Mouse (Mus musculus): ENCODE data around the gene Galnt2.

Galnt2 gene

GRCm38 (mm10) chr8:124235536-124235935 lies 4.3 kb downstream of the Galnt2 start:
- no peak for DNase-seq (ENCODE audit: low spot score in 2 of 2)

- no peak for DNase-seq (ENCODE audit: low spot score in 2 of 2)
Observed at GRCm38 (mm10) chr8:124239350-124239749, 8.2 kb downstream of the Galnt2 start.

GRCm38 (mm10) chr8:124240932-124241331 lies 9.7 kb downstream of the Galnt2 start:
- no peak for DNase-seq (ENCODE audit: low spot score in 2 of 2)

- no peak for DNase-seq (ENCODE audit: low spot score in 2 of 2)
Observed at GRCm38 (mm10) chr8:124242208-124242607, 11.0 kb downstream of the Galnt2 start.

GRCm38 (mm10) chr8:124242913-124243312 lies 11.7 kb downstream of the Galnt2 start:
- no peak for DNase-seq (ENCODE audit: low spot score in 2 of 2)

GRCm38 (mm10) chr8:124247581-124247980 lies 16.4 kb downstream of the Galnt2 start:
- no peak for DNase-seq (ENCODE audit: low spot score in 2 of 2)

- DNase-seq (ENCODE audit: low spot score in 2 of 2): no peak
Observed at GRCm38 (mm10) chr8:124248688-124249087, 17.5 kb downstream of the Galnt2 start.

- no peak for DNase-seq (ENCODE audit: low spot score in 2 of 2)
Observed at GRCm38 (mm10) chr8:124250255-124250654, 19.1 kb downstream of the Galnt2 start.

- no peak for DNase-seq (ENCODE audit: low spot score in 2 of 2)
Observed at GRCm38 (mm10) chr8:124250785-124251184, 19.6 kb downstream of the Galnt2 start.

GRCm38 (mm10) chr8:124252533-124252950 lies 21.4 kb downstream of the Galnt2 start:
- peak in 1 of 2 experiments; percentile 27 for DNase-seq (ENCODE audit: low spot score in 2 of 2)

- no peak for DNase-seq (ENCODE audit: low spot score in 2 of 2)
Observed at GRCm38 (mm10) chr8:124253939-124254338, 22.7 kb downstream of the Galnt2 start.

GRCm38 (mm10) chr8:124256841-124257240 lies 25.6 kb downstream of the Galnt2 start:
- DNase-seq (ENCODE audit: low spot score in 2 of 2): no peak

- peak; percentile 30 to 48 for DNase-seq (ENCODE audit: low spot score in 2 of 2)
Observed at GRCm38 (mm10) chr8:124257363-124257762, 26.2 kb downstream of the Galnt2 start.

GRCm38 (mm10) chr8:124259146-124259545 lies 28.0 kb downstream of the Galnt2 start:
- no peak for DNase-seq (ENCODE audit: low spot score in 2 of 2)

- no peak for DNase-seq (ENCODE audit: low spot score in 2 of 2)
Observed at GRCm38 (mm10) chr8:124259925-124260324, 28.7 kb downstream of the Galnt2 start.

- DNase-seq (ENCODE audit: low spot score in 2 of 2): no peak
Observed at GRCm38 (mm10) chr8:124260371-124260770, 29.2 kb downstream of the Galnt2 start.

- DNase-seq (ENCODE audit: low spot score in 2 of 2): no peak
Observed at GRCm38 (mm10) chr8:124263058-124263457, 31.9 kb downstream of the Galnt2 start.

- no peak for DNase-seq (ENCODE audit: low spot score in 2 of 2)
Observed at GRCm38 (mm10) chr8:124264032-124264431, 32.8 kb downstream of the Galnt2 start.

- no peak for DNase-seq (ENCODE audit: low spot score in 2 of 2)
Observed at GRCm38 (mm10) chr8:124264671-124265070, 33.5 kb downstream of the Galnt2 start.

- no peak for DNase-seq (ENCODE audit: low spot score in 2 of 2)
Observed at GRCm38 (mm10) chr8:124265130-124265529, 33.9 kb downstream of the Galnt2 start.

GRCm38 (mm10) chr8:124265798-124266197 lies 34.6 kb downstream of the Galnt2 start:
- DNase-seq (ENCODE audit: low spot score in 2 of 2): no peak

- DNase-seq (ENCODE audit: low spot score in 2 of 2): no peak
Observed at GRCm38 (mm10) chr8:124267206-124267605, 36.0 kb downstream of the Galnt2 start.

- DNase-seq (ENCODE audit: low spot score in 2 of 2): no peak
Observed at GRCm38 (mm10) chr8:124270504-124270903, 39.3 kb downstream of the Galnt2 start.

GRCm38 (mm10) chr8:124270904-124271303 lies 39.7 kb downstream of the Galnt2 start:
- no peak for DNase-seq (ENCODE audit: low spot score in 2 of 2)

Data from right cerebral cortex, postnatal 36 days (tissue).